Mouse (Mus musculus) CD4-positive helper T cell, adult 2 months (primary cell): ENCODE measurements around the gene Nr2c1.

Experiments used
- DNase-seq: peaks from one replicate; pipeline ENCODE4 v3.0.0-alpha.2; 2012; ENCODE audit warnings: low read depth, missing footprints, low spot score

The Nr2c1 gene

DNA sequence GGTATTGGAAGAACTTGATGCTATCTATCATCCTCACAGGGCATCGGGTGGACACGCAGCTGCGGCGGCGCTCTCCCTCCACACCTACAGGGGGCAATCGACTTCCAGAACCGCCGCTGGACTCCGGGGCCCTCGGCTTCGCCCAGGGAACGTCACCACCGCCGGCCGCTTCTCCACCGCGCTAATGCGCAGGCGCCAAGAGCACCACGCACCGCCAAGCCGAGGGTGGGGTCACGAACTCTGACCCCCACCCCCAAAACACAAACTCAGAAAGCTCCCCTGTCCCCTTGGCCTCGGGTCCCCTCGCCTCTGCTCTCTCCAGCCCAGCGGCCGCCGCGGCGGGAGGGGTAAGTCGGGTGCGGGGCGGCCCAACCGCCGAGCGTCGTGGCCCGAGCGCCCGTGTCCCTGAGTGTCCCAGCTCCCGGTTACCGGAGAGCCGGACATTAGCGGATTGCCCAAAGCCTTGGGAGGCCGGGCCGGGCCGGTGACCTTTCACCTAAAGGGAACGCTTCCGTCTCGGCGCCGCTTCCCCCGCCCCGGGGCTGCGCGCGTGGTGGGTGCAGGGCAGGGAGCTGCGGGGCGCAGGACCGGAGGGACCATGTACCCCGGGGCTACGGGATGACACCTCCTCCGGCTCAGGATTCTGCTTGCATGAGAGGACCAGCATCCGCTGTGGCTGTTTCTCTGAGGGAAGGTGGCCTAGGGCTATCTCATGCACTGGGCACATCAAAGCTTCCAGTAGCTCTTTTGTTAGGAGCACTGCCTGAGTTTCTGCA lies at the start of gene Nr2c1:
Nr2c1 (plus strand) TSS at position 268 of the 776 bp plus-strand sequence.
- peak; percentile 72 for DNase-seq

DNA sequence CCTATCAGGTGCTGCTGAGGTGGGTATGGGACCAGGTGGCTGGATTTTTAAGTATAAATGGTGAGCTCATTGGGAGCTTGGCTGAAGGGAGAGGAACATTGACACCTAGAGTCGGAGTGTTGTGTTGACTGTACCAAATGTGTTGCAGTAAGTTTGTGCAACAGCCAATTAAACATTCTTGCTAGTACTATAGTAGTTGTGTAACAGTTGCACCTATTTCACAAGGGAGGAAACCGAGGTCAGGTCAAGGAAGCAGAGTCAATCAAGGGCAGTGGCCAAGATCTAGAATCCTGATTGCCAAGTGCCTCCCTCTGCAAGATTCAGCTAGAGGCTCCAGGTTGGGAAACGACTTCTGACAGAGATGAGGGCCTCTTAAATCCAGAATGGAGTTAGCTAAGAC lies 49.7 kb upstream of the Nr2c1 start:
- no peak for DNase-seq

DNA sequence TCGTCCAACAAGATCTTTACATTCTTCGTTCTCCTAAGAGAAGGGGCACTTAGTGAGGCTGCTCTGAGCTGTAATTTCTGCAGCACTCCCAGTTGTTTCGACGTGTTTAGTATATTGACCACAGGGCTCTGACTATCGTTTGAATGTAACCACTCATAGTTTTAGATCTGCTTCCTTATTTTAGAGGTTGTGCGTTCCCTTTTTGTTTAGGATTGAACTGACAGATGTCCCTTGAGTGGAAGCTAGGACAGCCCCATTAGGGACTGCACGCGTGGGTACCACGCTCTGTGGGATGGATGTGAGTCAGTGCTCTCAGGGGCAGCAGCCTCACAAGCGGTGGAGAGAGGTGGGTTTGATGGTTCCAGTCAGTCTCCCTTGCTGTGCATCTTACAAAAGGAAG lies 42.3 kb upstream of the Nr2c1 start:
- DNase-seq, result no peak

DNA sequence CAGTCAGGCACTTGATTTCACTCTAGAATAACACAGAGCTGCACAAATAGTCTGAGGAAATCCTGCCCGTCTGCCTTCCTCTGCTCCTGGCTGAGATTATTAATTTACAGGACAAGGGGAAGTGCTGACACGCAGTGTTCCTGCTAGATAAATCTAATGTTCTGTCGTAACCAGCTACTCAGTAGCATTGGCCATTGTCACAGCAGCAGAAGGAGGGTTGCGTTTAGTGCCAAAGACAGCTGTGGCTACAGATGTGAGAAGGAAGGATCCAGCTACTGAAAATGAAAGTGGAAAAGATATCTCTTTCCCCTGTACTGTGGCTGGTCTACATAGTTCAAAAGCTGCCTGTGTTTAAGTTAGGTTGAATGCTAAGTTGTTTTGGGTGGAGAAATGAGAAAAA lies 40.7 kb upstream of the Nr2c1 start:
- no peak for DNase-seq

DNA sequence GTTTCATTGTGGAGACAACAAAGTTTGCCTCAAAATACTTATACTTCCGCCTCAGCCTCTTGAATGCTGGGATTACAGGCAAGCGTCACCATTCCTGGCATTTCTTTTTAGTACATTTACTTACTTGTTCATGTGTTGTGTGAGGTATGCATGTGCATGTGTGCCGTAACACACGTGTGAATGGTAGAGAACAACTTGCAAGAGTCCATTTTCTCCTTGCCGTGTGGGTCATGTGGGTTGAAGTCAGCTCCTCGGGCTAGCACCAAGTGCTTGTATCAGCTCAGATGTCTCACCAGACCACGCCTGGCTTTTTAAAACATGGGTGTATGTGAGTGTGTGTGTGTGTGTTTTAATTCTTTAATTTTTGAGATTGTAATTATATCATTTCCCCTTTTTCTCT lies 40.2 kb upstream of the Nr2c1 start:
- no peak for DNase-seq

DNA sequence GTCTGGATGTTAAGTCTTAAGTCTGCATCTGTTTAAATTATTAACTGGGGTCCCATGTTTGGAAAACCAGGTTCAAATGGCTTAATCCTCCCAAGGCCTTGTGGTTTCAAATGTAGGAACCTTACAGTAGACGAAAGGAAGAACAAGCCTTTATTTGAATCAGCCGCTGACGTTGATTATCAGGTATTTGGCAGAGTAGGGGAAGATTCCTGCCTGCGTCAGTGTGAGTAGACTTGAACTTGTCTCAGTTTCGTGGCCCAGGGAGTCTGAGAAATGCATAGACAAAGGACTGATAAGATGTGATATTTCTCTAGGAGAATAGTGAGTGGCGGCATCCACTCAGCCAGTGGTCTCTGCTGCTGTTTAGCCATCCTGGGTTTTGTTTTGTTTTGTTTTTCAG lies 39.0 kb upstream of the Nr2c1 start:
- no peak for DNase-seq

DNA sequence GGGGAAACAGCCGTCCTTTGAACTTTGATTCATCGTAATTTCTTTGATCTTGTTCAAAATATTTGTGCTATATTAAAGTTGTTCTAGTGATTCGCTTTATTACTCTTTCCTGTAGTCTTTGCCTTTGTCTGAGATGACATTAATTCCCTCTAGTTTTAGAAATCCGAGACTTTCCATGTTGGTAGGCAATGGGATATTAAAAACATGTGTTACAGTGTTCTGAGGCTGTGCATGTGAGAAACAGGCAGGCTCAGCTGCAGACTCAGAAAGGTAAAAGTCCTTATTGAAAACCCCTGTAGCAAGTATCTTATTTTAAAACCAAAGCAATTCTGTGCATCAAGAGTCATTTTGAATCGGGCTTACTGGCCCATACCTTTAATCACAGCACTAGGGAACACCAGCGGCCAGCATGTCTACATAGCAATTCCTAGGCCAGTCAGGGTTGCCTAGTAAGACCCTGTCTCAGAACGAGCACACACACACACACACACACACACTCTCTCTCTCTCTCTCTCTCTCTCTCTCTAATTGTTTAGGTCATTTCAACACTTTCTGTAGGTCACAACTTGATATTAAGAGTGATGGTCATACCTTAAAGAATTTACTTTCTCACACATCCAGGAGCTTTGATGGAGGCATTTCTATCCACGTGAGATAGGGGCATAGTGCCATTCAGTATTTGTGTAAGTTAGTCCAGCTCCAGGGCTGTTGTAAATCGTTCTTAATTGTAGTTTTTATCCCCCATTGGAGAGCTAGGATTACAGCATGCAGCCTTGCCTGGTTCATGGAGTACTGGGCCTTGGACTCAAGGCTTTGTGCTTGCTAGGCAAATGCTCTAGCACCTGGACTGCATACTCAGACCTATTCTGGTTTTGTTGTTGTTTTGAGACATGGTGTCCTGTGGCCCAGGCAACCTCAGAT lies 36.7 kb upstream of the Nr2c1 start:
- no peak for DNase-seq

DNA sequence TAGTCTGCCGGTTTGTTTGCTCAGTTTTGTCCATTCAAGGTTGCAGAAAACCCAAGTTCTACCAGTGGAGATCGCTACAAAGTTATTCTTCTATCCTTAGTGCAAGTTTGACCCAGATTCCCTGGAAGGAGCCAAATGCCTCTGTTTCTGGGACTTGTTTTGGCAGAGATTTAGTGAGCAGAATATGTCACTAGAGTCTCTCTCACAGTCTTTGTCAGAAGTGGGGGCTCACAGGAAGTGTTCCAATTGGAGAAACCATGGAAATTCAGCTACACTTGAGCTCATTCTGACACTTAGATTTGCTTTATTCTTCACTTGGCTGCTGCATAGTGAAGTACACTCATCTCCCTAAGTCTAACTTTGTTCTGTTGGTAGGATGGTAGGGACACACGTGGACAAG lies 35.6 kb upstream of the Nr2c1 start:
- DNase-seq, result no peak

DNA sequence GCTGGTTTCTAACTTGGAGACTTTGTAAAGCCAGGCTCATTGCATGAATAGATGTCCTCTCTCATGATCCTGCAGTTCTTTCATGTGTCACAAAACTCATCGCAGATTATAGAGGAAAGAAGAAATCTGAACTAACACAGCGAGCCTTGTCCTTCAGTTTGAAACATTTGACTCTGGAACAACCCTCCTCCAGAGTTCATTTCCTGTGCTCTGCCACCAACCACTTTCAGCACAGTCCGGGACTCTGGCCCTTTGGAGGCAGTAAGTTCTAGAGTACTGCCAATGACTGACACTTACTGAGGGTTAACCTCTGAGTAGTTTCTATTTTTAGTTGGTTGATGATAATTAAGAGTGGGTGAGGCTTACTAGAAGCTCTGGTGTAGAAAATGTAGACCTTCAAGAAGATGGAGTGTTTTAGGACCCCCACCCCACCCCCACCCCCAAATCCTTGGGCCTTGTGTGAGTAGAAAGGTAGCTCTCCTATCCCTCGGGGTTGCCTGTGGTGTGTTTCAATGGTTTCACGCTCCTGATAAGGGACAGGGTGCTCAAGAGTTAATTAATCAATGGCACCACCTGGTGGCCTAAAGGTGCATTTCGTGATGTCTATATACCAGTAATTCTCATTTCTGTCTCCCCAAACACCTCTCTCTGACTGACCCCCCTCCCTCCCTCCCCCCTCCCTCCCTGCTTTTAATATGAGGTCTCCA lies 31.8 kb upstream of the Nr2c1 start:
- peak; percentile 79 for DNase-seq

DNA sequence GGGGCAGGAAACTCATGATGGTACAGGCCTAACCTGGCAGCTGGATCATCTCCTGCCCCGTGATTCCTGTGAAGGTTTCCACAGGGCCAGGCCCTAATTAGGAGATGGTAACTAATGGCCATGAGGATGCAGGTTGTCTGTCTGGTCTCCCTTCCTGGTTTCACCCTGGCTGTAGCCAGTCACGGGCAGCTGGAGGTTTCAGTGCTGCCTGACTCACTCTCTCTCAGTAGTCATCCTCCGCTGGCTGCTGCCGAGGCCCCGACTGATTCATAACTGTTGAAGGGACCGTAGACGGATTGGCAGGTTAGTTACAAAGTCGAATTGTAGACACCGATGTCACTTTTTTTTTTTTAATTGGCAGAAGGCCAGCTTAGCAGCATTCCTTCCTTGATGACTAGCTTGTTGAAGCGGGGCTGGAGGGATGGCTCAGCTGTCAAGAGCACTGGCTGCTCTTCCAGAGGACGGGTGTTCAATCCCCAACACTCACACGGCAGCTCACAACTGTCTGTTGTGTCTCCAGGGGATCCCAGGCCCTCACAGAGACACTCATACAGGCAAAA lies 31.0 kb upstream of the Nr2c1 start:
- no peak for DNase-seq

DNA sequence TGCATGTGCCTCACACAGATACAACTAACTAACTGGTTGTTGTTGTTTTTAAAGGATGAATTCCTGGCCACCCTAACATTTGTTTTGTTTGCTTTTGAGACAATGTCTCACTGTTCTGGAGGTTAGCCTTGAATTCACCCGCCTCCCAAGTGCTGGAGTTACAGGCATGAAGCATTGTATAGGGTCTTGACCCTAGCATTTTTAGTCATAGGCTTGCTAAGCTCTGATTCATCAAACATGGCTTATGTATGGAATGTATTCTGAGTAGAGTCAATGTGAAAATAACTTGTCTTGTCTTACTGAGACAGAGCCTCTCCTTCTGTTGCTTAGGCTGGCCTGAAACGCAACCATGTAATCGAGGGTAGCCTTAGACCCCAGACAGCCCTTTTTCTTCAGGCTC lies 29.9 kb upstream of the Nr2c1 start:
- DNase-seq, result no peak

DNA sequence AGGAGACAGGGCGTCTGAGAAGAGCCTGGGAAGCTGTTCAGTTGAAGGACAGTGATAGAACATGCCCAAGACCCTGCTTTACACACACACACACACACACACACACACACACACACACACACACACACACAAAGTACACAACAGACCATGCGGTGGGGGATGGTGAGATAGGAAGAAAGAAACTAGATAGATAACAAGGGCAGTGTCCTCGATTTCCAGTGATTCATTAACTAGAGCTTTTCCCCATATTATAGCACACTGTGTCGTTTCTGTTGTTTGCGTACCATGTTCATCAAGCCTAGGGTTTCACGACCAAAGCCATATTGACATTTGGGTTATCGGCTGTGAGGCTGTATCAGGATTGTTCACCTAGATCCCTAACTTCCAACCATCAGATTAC lies 28.8 kb upstream of the Nr2c1 start:
- no peak for DNase-seq

DNA sequence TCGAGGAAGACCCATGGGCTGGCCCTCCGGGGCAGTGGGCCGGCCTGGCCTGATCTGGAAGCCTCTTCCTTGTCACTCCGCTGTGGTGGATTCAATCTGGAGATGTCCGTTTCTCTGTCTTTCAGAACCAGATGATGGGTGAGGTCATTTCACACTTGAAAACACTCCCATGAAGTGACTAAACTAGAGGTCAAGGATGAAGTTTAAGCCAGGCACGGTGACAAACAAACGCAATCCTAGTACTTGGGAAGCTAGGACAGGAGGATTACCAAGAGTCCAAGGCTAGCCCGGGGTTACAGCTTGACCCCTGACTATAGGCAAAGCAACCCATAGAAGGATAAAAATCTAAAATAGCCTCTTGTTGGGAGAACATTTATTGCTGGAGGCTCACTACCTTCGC lies 27.1 kb upstream of the Nr2c1 start:
- DNase-seq, result no peak

DNA sequence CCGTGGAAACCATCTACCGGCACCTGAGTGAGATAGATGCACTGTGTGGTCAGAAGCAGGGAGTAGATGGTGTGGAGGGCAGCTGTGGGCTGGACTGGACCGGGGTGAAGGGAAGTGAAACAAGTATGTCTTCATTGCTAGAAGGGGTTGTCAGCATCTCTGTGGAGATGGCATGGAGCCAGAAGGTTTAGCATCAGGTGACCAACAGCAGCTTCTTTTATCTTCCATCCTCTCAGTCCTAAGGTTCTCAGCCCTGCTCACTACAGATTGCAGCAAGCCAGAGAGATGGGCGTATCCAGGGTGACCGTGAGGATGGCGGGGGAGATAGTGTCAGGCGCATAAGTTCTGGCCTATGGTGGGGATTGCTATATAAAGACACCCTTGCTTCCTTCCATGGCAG lies 25.2 kb upstream of the Nr2c1 start:
- DNase-seq, result no peak

DNA sequence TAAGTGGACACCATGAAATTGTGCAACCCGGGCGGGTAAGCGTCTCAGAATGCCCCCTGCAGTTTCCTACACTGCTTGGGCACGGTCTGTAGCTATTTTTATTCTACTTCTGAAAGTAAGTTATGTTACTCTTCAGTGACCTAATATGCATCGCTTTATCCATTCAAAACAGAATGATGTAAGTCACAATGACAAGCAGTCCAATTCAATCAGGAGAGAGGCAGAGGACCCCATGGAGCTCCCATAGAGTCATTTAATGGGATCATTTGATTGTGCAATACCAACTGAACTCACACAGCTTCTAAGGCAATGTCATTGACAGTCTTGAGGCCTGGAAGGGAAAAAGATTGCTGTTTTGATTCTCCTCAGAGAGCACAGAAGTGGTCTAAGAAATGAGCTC lies 24.2 kb upstream of the Nr2c1 start:
- DNase-seq, result no peak

DNA sequence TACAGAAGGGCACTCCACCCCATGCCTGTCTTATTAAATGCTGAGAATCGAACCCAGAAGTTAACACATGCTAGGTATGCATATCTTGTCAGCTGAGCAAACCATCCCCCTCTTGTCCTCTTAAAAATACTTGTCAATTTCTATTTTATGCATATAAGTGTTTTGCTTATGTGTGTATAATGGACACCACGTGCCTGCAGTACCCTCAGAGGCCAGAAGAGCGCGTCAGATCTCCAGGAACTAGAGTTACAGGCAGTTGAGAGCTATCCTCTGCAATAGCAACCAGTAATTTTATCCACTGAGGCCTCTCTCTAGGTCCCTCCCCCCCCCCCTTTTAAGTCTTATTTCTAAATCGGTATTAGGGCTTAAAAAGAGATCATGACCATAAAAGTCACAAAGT lies 23.4 kb upstream of the Nr2c1 start:
- DNase-seq, result no peak

DNA sequence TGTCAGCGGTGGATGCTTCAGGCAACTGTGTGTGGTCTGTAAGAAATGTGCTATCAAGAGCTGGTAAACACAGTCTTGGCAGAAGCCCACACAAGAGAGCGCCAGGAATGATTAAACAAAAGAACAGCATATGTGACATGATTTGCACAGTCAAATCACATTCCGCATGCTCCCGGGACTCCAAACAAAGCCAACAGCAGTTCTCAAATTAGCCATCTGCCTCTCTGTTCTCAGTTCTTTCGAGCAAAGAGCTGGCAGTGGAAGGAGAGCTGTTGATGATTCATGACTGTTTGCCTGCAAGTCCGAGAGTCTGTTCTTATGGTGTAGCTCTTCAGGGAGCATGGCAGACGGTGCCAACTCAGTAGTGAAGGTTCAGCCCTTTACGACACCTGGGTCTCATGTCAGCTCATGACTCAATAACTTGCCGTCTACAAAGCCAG lies 18.1 kb upstream of the Nr2c1 start:
- no peak for DNase-seq

DNA sequence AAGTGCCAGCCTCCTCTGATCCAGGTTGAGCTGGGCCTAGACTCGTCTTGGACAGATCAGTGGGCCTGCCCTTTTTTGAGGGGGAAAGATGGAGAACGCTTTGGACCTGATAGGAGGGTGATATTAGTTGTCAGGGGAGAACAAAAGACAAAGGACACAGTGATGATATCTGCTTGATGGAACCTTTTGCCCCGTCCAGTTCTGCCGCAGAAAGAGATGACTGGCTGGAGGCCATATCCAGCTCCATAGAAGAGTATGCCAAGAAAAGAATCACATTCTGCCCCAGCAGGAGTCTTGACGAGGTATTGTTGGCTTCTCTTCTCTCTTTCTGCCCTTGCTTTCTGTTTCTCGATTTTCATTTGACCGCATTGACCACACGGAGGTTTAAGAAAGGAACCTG lies 14.7 kb upstream of the Nr2c1 start:
- DNase-seq, result no peak

DNA sequence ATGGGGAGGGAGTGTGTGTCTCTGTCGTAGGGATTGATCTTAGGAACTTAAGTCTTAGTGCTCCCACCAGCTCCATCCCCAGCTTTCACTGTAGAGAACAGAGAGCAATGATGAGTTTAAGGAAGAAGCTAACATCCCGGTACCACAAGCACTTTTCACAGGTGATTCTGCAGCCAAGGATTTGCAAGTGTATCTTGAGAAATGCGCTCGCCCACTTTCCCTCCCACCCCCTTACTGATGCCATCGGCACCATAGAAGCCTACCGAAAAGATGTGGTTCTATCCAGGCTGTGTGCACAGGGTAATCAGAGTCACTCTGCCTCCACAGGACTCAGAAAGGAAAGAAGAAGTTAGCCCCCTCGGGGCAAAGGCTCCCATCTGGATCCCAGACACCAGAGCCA lies 14.1 kb upstream of the Nr2c1 start:
- DNase-seq, result no peak

DNA sequence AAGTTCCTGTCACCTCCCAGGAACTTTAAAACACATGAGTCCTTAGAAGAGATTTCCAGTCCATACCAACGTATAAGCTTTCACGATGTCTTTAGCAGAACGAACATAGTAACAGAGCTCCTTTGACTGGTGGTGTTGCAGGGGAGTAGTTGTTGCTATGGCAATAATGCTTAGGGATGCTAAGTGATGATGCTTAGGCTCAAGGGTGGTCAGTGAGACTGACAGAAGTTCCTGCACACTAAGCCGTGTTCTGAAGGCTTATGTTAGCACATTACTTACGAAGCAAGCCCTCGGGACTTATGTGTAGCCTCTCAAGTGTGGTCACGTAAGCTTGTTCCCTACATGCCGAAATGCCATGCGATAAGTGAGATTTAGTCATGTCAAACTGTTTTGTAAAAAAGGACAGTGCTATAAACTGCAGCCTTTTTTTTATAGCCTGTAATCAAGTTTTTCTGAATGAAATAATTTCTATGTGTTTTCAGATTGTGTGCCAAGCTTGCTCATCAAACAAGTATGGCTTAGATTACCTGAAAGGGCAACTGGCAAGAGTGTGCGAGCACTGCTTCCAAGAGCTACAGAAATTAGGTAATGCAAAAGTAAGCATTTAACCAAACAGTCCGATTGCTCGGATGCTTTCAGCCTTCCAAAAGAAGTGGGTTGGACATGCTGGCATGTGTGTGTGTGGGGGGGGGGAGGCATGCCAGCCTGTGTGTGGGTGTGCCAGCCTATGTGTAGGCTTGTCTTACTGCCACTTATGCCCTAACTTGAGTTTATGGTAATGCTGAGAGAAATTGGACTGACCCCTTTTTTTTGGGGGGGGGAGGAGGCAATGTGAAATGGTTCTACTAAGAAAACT lies 13.1 kb upstream of the Nr2c1 start:
- no peak for DNase-seq

DNA sequence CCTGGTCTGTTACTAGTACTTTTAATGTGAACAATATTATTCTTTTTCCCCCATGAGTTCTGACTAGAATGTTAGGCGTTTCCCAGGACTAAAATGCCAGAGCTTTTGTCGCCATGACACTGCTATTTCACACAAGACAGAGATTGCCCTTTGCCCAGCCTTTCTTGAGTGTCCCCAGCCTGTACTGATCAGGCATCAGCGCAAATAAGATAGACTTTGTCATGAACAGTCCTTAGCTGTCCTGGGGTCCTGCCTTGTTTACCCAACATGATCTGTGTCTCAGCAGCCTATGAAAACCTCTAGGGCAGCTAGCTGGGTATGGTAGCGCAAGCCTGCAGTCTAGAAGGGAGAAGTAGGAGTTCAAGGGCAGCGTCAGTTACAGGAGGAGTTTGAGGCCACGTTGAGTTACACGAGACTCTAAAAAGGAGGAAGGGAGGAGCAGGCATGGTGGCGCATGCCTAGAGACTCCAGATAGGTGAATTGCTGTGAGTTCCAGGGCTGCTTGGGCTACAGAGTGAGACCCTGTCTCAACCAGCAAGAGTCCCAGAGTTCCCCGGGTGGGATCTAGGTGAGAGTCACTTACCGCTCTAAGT lies 8.8 kb upstream of the Nr2c1 start:
- no peak for DNase-seq
